Mouse (Mus musculus) NIH3T3 (cell line): Measurements from ENCODE around the gene Dlg2.

Source experiments
- DNase-seq: peaks from one replicate; pipeline ENCODE4 v3.0.0-alpha.2; 2012; ENCODE audit warnings: low read depth

Dlg2 gene

DNA sequence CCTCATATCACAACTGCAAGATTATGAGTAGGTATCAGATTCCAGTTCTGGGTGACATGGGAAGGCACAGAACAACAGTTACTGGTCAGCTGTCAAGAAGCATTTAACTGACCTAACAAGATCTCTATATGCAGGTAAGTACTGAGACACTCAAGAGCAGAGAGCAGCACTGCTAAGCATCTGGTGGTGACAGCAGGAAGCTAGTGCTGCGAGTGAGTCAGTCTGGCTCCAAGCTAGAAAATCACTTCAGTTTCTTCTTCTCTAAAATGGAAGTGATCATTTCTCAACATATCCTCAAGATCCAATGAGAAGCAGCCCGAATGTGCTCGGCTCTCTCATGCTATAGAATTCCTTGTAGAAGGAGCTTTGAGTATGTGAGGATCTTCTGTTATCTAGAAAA is 1618.7 kb downstream of the Dlg2 start:
- DNase-seq: no peak

DNA sequence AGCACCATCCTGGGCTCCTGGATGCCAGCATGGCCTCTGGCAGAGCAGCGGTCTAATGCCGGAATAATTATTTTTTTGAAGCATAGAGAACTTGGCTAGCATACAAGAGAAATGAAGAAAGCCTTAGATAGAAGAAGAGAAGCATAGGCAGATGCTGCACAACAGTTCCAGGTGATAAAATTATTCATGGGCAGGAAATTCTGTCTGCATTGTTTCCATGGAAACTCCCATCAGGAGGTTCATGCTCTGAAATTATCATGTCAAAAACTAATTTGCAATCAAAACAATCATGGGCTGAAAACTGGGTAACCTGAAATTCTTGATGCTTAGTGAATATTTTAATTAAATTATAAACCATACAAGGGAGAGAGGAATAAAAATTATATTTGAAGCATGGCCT is 1624.4 kb downstream of the Dlg2 start:
- no peak for DNase-seq

DNA sequence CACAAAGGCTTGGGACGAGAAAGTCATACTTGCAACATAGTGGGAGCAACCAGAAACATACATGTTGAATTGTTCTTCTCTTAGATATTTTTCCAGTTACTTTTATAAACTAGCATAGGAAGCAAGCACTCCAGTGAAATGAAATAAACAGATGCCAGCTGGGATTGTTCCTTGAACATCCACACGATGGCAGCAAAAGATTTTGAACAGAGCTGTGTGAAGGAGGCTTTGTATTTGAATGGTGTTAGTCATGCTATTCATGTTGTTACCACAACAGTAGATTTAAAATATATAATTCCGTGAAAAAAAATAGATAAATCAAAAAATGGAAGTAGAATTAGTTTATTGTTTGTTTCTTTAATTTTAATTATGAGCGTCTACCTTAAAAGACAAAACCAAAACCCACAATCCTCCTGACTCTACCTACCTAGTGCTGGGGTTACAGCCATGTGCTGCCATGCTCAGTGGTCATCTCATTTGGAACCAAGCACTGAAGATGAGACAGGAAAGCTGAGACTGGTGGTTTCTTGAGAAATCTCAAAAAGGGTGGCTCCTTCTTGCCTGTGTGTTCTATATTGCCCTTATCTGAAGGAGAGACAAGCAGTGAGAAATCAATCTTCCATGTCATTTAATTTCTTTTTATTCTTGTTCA is 1626.5 kb downstream of the Dlg2 start:
- DNase-seq: peak; percentile 80

DNA sequence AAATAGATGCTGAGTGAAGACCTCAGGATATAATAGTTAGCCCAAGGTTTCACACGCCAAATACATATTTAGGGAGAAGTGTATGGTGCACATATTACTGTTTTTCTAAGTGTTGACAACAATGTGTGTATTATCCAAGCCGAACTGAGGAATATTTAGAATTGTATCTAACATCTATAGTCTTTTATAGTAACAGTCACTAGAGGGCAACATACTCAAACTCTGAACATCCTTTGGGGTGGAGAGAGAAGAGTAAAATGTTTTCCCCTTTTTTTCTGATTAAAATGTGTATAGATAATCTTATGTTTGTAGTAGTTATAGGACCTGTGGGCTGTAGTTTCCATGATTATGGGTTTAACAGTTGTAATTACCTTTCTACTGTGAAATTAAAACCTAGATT is 1629.0 kb downstream of the Dlg2 start:
- peak; percentile 28 for DNase-seq

DNA sequence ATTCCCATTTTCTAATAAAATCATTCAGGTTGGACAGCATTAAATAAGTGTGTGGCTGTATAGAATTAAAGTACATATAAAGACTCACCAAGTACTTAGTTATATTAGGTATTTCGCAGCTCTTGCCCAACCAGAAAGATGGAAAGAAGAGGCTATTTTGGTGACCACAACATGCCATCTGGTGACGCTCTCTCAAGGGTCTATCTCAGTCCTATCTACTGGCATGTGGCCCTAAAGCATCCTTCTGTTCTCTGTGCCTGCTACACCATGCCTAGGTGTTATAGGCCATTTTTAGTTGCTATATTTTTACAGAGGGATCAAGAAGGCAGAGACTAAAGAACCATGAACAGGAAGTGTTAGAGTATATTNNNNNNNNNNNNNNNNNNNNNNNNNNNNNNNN is 1629.5 kb downstream of the Dlg2 start:
- DNase-seq: no peak

DNA sequence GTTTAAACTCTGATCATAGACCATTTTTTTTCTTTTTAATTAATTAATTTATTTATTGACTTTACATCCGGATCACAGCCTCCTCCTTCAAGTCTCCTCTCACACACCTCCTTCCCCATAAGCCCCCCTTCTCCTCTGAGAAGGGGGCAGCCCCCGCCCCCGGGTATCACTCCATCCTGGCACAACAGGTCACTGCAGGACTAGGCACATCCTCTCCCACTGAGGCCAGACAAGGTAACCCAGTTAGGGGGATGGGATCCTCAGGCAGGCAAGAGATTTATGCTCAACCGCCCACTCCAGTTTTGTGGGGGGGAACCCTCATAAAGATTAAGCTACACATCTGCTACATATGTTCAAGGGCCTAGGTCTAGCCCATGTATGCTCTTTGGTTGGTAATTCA is 1636.6 kb downstream of the Dlg2 start:
- no peak for DNase-seq

DNA sequence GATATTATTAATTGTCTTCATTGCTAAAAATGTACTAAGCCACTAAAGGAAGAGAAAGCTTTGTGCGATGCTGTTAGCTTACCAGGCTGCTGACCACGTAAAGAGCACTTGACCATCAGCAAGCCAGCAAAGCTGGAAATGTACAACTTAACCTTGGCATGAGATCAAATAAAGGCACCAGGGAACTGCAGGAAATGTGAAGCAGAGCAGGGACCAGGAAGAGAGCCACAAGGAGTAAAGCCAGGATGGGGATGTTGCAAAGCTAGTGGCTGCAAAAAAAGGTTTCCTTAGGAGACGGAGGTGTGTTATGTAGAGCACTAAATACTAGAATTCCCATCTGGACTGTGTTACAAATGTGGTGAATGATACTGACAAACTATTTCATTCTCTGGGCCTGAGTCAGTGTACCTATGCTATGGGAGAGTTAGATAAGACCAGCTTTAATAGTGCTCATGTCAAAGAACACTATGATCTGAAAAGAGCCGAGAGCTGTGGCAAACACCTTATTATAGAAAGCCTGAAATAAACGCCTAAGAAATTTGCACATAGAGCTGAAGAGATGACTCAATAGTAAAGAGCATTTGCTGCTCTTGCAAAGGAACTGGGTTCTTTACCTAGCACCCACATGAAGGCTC is 1638.9 kb downstream of the Dlg2 start:
- no peak for DNase-seq

DNA sequence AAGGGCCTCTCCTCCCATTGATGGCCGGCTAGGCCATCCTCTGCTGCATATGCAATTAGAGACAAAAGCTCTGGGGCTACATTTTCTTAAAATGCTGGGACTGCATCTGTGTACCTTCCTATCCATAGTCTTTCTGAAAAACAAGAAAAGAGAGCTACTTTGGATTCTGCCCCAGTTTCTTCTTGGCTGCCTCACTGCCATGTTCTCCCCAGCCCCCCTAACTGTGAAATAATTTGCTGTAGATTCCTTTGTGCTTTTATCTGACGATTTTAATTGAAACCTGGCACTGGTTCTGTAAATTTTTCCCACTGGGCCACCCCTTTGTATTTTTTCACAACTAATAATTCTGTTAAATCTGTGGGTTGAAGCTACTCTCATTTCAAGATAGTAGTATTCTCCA is 1646.8 kb downstream of the Dlg2 start:
- no peak for DNase-seq

DNA sequence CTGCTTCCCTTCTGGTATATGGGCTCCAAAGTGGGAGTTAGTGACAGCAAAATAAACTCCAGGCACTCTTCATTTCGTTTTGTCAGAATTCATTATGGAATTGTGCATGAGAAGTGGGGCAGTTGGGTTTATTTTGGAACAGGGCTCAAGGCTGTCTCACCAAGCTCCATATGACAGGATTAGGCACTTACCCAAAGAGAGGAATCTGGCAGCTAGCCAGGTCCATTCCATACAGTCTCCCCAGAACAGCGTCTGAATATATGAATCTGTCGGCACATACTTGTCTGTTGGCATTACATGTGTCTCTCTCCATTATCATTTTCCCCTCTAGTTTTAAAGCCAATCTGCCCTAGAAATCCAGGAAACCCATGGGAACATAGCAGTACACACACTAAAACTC is 1649.4 kb downstream of the Dlg2 start:
- DNase-seq: peak; percentile 50

DNA sequence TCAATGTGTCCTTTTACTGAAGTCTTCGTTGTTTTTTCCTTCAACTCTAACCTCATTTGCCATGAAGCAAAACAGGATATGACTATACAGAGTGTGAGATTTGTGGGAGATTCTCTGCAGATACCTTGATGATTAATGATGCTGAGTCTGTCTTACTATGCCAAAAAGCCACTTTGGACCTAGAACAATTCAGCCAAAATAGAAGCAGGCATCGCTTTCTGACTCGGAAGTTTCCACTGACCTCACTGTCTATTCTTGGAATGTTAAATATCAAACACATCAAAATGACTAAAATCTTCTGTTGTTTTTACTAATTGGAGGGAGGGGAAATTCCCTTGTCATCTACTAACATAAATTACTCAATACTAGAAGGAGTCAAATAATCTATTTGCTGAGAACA is 1657.8 kb downstream of the Dlg2 start:
- no peak for DNase-seq

DNA sequence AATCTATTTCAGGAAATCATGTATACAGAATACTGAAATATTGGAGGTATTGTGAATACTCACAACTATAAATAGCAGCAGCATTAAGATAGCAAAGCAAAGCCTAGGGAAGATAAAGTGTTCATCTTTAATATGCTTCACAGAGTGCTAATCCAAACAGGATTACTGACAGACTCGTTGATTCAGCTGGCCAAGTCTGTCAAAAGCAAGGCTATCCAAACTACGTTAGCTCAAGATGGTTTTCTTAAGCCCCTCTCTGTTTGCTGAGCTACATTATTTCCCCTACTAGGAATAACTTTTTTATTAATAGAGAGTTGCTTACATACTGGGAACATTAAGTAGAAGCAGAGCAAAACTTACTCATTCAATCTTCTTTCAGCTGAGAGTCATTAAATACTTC is 1659.2 kb downstream of the Dlg2 start:
- no peak for DNase-seq

DNA sequence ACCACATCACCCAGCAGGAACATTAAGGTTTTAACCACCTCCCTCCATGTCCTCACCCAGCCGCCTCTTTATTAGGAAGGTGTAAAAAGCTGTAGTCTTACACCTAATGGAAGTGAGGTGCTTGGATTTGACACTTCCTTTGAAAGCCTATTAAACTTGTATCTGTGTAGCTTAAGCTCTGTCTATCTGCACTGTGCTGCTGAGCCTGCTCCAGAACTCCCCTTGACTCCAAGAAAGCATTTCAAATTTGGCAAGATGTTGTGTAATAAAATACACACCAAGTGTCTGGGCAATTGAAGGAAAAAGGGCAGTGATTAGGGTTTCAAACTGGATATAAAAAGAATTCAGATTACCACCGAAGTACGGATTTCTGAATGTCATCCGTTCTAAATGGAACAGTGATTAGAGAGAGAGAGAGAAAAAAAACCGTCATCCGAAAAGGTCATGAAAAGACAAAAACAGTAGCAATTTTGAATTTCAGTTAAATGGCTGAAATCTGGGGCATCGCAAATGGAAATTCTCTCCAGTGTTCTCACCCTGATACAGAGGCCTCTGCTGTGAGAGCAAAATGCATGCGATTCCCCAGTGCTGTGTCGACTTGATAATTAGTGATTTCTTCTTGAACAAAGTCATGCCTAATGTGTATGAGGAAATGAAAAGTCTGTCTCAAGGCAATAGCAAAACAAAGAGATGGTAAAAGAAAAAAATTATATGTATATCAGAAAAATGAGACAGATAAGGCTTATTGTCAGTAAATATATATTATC is 1663.8 kb downstream of the Dlg2 start:
- no peak for DNase-seq

DNA sequence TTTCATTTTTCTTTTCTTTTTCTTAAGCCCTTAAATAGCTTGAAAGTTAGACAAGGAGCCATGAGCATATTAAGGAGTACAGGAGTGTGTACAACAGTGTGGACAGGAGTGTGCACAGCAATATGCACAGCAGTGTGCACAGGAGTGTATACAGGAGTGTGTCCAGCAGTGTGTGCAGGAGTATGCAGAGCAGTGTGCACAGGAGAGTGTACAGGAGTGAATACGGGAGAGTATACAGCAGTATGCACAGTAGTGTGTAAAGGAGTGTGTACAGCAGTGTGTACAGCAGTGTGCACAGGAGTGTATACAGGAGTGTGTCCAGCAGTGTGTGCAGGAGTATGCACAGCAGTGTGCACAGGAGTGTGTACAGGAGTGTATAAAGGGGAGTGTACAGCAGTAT is 1671.0 kb downstream of the Dlg2 start:
- DNase-seq: no peak

DNA sequence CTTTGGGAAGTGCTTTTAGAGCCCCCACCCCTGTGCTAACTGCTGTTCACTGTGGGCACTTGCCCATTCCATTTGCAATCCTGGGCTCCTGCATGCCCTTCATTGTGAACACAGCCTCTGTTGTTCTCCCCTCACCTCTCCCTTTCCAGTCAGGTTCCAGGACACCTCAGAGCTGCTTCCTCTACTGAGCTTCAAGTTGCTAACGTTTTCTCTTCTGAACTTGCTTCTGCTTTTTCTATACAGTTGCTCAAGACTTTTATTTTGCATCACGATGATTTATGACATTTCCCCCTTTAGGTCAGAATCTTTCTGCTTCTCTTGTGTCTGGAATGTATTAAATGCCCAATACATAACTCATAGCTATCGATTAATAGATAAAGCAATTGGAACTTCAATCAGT is 1674.3 kb downstream of the Dlg2 start:
- DNase-seq: no peak

DNA sequence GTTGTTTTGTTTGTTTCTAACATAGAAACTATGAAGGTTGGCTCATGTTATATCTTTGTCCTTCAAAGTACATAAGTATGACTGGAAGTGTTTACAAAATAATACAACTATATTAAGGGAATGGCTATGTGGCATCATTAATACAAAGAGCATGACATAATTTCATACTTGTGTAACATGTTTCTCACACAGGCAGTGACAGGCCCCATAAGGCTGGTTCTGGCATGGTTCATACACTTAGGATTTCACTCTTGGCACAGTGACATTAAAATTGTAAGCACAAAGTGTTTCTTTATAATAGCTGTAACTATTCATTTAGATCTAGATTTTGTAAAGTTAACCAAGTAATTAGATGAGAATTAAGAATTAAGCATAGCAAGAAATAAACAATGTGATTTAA is 1678.1 kb downstream of the Dlg2 start:
- DNase-seq: no peak

DNA sequence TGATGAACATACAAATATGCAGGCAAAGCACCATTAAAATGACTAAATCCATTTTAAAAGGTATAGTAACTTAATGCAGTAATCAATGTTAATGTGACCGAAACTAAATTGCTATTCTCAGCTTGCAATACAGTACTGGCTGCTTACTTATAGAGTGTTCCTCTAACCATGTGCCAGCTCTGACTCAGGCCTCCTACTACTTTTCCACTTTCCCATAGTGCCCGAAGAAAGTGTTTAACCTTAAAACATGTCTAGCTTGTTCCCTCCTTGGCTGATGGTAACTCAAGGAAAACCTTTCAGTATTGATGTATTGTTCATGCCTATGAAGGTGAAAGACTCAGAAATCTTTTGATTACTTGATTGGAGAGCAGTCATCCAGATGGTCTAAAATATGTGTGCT is 1686.7 kb downstream of the Dlg2 start:
- no peak for DNase-seq

DNA sequence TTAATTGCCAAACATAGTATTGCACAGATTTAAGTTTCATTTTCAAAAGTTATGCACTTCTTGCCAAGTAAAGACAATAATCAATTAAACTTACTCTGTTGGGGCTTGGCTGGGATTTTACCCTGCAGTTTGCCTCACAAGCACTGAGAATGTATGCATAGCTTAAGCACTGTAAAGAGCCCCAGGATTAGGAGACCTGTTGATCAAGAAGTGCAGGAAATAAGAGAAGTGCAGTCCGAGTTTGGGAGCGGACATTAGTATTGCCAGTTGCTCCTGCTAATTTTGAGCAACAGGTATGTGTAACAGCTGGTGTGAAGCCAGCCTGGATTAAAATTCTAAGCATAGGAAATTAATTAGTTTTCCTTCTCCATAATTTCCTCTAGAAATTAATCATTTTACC is 1687.8 kb downstream of the Dlg2 start:
- no peak for DNase-seq

DNA sequence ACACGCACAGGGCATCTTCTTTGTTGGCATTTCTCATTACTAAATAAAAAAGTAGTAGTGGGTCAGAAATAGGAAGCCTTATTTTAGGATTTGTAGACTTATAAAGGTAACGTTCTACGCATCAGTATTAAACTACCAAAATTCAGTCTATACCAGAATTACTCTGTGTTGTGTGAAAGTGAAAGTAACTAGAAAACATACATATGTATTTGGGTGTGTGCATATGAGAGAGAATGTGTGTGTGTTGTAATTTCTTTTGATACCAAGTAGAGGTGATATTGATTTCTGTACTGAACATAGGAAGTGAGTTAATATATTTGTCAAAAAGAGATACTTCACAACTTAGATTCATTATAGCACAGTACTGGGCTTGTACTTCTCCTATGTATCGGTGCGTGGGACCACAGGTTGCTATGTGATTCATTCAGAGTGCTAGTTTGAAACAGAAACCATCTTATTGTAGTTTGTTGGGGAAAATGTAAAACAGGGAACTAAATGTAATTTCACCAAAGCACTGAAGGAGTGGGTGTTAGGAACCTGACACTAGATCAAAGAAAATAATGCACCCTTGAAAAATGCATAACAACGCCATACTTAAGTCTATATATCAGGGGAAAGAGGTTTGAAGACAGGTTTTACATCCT is 1688.5 kb downstream of the Dlg2 start:
- DNase-seq: no peak

DNA sequence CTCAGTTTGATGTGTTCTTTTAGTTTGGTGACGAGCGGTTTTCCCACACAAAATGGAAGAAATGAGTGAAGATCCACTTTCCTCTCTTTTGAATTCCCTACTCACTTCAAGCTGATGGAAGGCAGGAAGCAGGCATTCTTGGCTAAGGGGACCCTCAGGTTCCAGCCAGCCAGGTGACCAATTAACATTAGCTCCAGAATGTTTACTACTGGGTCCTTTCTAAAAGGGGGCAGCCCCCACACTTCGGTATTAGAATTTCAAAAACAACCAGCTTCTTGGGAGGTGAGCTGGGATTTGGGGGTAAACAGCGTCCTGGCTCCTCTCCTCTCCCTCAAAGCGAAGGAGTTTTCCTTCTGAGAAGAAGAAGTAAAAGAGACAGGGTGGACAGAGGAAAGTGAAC is 1703.6 kb downstream of the Dlg2 start:
- DNase-seq: no peak

DNA sequence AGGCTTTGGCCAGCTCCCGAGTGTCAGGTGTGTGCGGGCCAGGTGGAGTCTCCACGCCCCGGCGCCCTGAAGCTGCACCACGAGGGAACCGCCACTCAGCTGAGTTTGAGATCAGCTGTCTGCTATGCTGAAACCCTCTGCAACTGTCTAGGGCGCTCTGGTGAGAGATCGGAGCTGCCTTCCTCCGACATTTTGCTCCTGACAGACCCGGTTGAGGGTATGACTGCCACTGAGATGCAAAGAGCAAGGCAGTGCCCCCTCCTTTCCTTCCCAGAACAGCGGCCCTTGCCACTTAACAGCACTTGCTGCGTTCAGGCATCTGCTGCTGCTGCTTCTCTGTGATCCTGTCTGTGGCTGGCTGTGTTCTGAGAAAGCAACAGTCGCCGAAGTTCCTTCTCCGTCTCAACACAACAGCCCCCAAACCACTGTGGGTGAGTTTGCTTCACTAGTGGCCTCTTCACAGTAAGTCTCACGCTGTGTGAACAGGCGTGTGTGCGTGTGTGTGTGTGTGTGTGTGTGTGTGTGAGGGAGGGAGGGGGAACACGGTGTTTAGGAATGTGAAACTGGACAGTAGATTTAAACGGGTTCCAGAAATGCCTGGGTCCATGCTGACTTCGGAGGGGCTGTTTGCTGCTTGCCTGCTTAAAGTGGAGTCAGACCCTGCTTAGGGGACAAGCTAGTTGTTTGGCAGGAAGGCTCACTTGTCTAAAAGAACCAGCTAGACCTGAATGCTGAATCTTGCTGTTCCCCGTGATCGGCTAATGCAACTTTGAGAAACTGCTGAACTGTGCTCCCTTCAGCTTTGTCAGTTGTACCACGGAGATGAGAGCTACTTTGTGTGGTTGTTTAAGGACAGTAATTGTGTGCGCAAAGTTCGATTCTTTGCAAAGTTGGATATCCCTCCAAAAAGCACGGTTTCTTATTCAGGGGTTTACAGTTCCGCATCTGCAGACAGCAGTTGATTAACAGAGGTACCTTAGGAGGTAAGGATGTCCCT is 1704.4 kb downstream of the Dlg2 start:
- DNase-seq: peak; percentile 5

DNA sequence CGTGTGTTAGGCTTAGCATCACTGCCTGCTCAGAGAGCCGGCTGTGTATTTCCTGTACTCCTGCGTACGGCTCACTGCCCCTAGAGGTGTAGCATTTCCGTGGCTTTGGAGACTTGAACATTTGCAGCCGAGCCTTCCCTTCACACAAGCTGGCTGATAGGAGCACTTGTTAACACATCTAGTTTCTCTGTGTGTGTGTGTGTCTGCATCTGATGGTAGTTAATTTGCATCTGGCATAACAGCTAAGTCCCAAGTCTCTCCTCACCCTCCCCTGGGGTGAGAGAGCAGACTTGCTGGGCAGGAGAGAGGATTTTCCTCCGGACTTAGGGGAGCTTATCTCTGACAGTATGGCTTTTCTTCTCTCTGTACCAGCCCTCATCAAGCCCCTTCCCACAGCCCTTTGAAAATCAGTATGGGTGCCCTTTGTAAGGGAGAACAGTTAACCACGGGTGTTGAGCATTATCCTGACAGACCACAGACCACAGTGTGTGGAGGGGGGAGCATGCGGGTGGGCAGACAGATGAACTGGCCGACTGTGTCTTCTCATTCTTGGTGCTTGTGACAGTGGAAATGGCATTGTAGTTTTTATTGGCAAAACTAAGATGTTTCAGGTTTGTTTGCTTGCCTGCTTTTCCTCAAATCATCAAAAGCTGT is 1705.6 kb downstream of the Dlg2 start:
- no peak for DNase-seq
